Mouse (Mus musculus) right cerebral cortex, postnatal 10 days (tissue): ENCODE measurements around the gene Meioc.
A peak's percentile ranks its signal among the peaks of the same experiment; 100 is the strongest.
"Not testable (repeated sequence)": the region's sequence is repeated elsewhere in the genome, so short reads cannot be mapped to it uniquely, and the experiment has no call there.

ENCODE experiments used
- DNase-seq, 2 experiments: peaks; one replicate each; pipeline ENCODE4 v3.0.0; 2021; ENCODE audit warnings: low spot score in 2 of 2

The Meioc gene

DNA sequence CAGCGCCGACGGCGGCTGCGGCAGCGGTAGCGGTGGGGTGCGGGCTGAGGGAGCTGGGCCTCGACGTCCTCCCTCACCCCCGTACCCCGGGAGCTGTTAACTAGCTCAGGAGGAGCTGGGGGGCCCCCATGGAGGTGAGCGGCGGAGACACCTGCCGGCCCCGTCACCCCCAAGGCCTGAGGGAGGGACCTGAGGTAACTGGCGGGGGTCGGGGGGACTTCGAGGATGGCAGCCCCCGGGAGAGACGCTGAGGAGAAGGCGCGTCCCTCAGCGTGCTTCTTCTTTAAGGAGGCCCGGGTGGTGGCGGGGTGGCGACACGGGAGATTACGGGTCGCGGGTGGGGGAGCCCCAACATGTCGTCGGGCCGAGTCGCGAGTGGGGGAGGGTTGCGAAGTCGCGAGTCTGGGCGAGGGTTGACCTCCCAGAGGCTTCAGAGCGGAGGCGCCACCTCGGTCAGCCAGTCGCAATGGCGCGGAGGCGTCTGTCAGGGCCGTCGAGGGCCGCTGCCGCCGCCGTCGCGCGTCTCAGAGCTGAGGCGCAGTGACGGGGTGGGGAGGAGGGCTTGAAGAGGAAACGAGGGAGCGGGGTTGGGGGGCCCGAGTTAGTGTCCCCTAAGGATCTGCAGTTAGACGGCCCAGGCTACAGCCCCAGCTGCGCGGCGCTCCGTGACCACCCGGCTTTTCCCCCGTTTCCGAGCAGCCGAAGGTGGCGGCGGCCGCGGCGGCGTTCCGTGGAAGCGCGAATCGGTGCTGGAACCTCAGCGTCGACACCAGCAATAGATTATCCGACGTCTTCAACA, 2.3 kb downstream of the Meioc start:
- DNase-seq: no peak

DNA sequence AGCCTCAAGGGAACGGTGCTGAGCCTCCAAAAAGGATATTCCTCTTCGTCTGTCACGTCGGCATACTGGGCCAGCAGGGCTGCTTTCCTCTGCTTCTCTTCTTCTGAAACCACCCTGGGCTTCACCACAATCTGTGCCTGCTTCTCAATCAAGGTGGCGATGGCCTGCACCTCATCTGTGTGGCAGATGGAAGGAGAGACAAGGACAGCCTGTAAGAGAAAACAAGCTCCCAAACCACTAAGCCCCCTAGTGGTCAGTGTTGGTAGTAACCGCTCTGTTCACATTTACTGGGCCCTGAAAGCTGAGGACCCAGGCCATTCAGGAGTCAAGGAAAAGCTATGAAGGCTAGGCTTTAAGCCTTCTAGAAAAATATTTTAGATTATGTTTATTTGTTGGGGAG, 26.6 kb downstream of the Meioc start:
- peak; percentile 63 to 75 for DNase-seq

DNA sequence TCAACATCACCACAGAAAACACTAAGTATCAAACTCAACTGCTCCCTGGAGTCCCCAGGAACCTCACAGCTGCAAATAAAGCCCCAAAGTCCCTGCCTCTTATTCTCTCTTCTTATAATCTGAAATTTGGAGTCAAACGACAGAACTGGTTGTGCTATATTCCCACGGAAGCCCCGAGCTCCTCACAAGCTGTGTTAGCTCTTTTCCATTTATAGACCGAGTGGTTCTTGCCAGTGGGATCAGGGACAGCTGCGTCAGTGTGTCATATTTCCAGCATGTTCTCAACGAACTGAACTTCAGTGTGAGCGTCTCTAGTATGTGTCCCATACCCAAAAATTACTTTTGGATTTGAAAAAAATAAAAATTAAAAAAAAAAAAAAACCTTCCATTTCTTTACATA, 31.8 kb downstream of the Meioc start:
- peak; percentile 47 to 64 for DNase-seq

DNA sequence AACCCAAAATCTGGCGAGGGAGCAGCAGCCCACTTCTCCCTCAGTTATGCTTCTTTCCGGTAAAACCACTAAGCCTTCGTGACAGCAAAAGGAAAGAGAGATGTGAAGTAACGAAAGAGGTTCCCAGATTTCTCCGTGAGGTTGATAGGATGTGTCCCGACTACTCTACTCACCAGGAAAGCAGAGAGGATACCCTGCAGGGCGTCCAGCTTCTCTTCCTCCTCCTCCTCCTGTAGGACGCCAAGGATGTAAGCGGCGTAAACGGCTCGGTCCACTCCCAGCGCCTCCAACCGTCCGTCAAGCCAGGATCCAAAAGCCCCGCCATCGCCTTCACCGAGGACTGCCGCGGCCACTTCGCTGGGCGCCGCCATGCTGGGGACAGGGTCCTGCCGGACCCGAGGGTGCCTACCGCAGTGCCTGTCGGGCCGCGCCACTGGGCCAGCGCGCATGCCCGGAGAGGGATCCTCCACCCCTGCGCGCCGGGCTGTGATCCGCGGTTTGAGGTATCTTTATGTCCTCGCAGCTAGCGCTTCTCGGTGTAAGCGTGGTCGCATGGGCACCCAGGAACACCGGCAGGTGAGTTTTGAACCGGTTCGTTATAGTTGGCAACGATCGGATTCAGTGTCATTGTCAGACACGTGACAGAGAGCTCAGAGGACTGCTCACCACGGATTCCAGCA, 34.0 kb downstream of the Meioc start, which contains the start of gene Ccdc43:
TSS of gene Ccdc43 (minus strand) at position 445 of the 680 bp plus-strand sequence.
- DNase-seq: peak; percentile 89

DNA sequence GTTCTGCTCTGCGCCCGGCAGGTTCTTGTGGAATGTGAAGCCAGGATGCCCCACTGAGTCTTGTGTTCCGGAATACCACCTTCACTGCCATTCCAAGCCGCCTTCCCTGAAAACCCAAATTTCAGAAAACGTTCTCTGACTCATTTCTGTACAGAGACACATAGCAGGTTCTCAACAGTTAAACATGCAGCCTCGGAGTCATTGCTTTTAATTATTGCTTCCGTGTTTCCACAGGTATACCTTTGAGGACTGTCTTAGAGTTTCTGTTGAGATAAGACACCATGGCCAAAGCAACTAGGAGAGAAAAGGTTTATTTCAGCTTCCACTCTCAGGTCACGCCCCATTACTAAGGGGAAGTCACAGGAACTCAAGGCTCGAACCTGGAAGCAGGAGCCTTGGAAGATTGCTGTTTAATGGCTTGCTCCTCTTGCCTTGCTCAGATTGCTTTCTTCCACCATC, 34.5 kb downstream of the Meioc start:
- no peak for DNase-seq

DNA sequence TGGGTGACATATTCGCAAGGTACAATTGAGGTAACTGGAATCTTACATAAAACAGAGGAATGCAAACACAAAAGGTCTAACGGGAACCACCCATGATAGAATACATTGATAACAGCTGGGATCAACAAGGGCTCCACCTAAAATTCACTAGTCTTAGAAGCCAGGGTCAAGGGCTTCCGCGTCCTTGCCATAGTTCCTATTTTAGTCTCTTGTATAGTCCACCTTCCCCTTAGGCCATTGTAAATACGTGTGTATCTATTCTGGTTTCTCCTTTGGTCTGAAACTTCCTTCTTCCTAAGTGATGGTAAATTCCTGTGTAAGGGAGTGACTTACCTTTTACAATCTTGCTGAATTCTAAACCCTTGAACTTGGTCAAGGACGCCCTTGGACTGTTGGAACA, 38.7 kb downstream of the Meioc start:
- DNase-seq: not testable (repeated sequence)

DNA sequence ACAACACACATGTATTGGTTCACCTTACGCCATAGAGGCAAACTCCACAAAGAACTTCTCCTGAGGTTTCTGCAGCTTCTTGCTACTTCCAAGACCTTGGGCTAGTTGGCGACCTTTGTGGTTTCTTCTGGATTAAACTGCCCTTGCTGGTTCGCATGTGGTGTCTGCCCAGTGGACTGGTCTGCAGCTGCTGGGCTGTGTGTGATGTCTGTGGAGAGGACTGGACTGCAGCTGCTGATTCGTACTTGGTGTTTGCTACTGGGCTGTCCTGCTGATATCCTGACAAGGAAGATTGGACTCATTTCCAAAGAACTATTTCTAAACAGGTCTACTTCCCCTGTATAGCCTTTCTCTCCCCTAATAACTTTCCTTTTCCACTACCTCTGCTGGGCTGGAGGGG, 48.9 kb downstream of the Meioc start:
- DNase-seq: no peak

DNA sequence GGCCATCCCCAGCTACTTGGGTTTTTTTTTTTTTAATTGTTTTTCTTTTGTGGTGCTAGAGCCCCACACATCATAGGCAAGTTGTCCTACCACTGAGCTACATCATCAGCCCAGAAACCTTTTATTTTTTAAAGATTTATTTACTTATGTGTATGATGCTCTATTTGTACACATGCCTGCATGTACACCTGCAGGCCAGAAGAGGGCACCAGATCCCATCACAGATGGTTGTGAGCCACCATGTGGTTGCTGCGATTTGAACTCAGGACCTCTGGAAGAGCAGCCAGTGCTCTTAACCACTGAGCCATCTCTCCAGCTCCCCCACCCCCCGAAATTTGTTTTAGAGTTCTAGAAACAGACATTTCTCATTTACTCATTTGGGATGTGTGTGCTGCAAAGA, 51.1 kb downstream of the Meioc start:
- not testable (repeated sequence) for DNase-seq

DNA sequence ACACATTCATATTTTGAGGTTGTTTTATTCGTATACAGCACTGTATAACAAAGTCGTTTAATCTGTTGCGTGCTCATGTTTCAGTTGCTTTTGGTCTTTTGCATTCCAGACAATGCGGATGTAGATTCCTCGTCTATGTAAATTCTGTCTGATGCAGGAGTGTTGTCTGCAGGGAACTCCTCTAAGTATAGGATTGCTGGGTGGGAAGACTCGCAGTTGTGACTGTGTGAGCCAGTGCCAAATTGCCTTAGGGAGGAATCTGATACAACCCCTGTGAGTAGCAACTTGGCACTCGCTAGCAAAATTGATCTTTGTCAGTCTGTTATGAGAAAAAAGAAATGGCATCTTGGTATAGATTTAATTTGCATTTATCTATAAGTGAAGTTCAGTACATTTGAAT, 52.6 kb downstream of the Meioc start:
- peak in 1 of 2 experiments; percentile 48 for DNase-seq

DNA sequence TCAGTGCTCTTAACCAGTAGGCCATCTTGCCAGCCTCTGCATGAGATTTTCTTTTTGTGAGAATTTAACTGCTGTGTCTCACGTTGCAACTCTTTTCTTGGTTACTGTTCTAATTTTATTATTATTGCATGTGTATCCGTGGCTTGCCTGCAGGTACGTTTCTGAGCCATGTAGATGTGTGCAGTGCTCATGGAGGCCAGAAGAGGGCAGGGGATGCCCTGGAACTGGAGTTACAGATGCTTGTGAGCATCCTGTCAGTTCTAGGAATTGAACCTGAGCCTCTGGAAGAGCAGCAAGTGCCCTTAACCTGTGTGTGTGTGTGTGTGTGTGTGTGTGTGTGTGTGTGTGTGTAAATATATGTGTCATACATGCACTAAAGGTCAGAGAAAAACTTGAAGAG, 62.1 kb downstream of the Meioc start:
- no peak for DNase-seq

DNA sequence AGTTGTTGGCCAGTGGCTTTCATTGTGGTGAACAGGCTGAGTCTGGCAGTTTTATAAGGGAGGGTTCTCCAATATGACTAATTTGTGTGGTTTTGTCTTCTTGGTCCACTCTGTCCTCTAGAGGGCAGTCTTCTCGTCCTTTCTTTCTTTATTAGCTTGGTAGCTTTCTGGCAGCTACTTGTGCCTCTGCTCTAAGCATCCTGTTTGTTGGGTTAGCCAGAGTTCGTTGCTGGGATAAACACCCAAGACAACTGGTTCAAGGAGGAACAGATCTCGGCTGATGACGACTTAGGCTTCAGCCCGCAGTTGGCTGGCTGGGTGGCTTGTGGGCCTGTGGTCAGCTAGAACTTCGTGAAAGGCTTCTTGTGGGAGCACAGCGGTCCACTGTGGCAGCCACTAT, 65.1 kb downstream of the Meioc start:
- peak; percentile 39 to 41 for DNase-seq

DNA sequence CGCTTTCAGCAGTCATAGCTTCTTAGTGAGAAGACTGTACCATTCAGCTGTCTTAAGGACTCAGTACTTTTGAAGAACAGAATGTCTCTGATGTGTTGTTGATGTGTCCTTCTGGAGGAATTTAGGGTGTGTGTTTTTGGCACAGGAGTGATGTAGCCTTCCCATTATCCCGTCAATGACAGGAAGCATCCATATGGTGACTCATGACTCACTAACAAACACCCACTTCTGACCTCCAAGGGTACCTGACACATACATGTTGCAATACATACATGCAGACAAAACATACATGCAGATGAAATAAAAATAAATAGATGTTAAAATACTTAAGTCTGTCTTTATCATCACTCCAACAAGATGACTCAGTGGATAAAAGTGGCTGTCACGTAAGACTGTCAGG, 66.3 kb downstream of the Meioc start:
- no peak for DNase-seq

DNA sequence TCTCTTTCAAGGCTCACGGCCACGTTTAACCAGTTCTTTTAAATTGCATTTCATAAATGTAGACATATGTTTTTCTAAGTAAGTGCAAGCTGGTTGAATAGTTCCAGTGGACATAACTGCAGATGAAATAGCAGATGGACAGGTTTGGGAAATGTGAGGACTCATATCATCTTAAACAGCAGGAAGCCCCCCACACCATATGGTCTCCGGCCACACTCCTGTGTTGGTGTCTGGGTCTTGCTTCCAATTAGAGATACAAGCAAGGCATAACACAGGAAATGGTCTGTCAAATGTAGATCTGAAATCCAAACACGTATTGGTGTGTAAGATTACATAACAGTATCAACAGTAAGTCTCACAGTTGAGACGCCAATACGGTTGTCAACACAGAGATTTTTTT, 67.8 kb downstream of the Meioc start:
- no peak for DNase-seq
